Mouse (Mus musculus) neural tube, embryonic 10.5 days (tissue): ENCODE data around the gene Hps1.
A peak's percentile ranks its signal among the peaks of the same experiment; 100 is the strongest.

Experiments
- DNase-seq: peaks from one replicate; pipeline ENCODE4 v3.0.0-alpha.2; 2017; ENCODE audit warnings: low spot score; ENCODE audit errors: extremely low spot score

The Hps1 gene

DNA sequence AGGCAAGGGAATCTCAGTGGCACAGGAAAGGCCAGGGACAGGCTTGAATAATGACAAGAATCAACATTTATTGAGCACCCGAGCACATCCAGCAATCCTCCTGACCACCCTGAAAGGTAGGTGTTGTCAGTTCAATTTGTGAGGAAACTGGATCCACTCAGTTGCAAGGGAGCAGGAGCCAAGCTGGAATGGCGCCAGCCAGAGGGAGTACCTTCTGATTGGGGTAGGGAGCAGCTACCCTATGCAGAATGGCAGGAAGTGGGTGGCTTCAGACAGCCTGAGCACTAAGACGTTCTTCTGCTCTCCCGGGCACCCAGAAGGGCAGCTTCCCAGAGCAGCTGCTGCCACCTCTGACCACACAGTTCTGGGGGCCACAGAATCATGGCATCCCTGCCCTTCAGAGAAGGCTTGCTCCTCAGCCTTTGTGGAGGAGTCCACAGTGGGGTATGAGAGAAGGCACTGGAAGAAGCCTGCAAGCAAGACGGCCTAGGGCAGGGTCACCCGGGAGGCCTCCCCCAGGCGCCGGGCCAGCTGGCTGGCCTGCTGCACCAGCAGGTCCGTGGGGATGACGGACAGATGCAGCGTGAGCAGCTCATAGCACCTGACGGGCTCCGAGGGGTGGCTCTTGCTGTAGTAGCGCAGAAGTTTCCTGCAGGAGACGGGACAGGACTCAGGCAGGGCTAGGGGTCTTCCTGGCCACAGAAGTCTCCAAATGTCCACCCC is 24.5 kb downstream of the Hps1 start:
- DNase-seq: no peak

DNA sequence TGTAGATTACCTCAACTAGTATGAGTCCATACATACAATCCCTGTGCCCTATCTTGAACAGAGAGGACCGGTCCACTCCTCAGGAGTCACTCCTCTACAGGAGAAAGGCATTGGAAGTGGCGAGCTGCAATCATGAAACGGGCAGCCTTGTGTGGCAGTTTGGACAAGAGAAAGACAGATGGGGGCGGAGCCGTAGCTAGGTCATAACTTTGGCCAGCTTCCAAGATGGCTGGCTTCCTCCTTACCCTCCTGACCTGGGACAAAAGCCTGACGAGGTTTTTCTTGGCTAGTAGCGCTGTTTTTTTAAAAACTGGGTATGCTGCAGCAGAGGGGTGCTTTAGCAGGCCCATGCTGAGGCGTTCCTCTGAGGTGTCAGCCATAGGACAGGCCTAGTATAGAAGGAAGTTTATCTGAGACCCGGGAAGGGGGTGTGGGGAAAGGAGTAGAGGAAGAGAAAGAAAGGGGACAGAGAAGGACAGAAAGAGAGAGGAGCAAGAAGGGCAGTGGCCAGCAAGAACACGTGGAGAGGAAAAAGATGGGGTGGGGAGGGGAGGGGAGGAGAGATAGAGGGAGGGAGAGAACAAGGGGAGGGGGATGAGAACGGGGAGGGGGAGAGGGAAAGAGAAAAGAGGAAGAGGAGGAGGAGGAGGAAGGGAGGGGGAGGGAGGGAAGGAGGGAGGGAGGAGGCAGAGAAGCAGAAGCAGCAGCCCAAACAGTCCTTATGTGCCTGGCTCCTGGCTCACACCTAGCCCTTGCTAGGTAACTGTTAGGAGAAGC is 26.4 kb downstream of the Hps1 start:
- DNase-seq: peak; percentile 45

DNA sequence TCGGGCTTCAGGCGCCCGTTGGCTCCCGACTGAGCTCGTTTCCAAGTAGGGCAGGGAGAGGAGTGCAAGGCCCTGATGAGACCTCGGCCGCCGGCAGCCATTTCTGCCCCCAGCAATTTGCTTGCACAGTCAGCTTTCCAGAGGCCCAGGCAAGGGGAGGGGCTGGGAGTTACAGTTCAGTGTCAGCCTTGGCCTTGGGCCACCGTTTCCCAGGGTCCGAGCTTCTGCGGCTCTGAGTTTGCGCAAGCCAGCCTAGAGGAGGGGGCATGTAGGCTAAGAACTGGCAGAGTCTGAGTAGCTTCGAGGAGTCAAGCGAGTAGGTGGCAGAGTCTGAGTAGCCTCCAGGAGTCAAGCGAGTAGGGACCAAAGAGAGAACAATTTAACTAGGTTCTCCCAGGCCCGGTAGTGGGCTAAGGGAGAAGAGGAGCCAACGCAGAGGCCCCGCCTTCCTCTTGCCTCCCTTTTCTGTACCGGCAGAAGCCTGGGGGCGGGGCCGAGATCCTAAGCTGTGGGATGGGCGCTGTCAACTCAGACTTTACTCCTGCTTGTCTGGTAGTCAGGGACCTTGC is 27.3 kb downstream of the Hps1 start, which contains the start of gene Pyroxd2:
Gene Pyroxd2, minus strand, starts transcription at position 413 of the 569 bp plus-strand sequence.
- peak; percentile 80 for DNase-seq

DNA sequence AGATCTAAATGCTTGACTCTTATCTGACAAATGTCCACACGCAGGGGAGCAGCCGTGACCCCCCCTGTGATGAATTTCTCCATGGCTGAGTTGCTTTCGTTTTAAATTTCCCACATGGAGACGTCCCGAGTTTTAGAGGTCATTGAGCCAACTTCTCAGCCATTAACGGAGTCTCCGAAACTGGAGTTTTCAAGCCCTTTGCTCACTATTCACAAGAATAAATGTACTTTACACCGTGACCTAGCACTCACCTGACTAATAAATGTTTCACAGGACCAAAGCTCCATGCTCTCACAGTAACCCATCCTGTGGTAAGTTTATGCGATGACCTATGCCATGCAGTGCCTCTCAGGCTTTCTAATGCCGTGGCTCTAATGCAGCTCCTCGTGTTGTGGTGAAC is 29.6 kb downstream of the Hps1 start:
- no peak for DNase-seq

DNA sequence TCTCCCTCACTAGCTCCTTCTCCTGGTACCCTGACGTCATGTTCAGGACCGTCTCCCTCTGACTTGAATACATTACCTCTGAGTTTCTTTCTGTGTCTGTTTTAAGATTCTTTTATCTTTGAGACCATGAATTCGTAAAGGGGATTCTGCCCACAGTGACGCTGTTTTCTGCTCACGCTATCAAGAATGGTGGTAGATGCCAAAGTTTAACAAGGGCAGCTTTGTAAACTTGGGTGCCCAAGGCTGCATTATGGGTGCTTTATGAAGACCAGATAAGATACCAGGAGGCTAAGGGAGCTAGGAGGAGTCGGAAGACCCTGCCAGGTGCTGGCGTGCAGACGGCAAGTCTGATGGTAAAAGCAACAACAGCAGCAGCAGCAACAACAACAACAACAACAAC is 33.1 kb downstream of the Hps1 start:
- no peak for DNase-seq

DNA sequence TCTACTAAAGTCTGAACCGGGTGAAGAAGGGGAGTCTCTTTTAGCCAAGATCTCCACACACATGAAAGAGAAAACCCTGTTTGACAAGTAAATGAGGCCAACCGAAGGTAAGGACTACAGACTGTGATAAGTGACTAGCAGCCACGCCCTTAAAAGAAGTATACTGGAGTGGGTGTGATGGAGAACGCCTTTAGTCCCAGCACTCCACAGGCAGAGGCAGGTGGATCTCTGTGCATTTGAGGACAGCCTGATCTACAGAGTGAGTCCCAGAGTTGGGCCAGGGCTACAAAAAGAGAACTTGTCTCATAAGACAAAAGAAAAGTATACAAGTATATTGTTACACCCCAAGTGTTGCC is 33.9 kb downstream of the Hps1 start:
- DNase-seq: no peak

DNA sequence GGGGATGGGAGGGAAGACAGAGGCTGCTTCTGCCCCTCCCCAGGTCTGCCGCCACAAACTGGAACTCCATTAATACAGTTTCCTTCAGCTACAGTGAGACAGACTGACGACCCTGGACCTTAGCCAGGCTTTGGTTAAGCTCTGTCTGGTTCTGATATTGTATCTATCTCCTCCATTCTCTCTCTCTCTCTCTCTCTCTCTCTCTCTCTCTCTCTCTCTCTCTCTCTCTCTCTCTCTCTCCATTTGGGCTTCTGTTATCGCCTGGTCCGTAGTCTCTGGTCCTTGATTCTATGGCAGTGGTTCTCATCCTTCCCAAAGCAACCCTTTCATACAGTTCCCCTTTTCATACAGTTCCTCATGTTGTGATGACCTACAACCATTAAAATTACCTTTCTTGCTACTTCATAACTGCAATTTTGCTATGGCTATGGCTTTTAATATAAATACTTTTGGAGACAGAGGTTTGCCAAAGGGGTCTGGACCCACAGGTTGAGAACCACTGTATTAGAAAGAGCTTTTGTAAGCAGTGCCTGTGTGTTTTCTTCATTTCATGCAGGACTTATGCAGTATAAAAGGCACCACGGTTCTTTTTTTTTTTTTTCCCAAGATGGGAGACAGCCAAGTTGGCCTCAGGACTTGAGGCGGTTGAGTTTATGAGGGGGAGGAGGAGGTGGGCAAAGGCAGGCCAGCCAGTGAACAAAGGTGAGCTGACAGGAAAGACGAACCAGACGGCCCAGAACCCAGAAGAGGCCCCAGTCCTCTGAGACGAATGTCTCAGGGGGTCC is 34.5 kb downstream of the Hps1 start:
- DNase-seq: no peak

DNA sequence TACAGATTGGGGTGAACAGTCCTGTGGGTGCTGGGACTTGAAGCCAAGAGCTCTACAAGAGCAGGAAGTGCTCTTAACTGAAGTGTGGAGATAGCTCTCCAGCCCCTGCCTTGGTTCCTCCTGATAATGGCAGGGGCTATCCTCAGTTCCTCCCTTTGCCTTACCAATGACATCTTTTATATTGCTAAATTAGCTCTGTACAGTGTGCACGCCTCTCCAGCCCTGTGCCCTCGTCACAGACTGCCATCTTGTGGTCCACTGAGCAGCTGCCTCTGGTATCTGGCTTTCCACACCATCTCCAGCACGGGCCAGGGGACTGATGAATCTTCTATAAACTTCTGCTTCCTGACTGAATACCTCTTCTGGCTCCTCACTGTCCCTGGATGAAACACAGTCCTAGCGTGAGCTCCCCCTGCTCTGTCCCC is 35.6 kb downstream of the Hps1 start:
- DNase-seq: peak; percentile 56

DNA sequence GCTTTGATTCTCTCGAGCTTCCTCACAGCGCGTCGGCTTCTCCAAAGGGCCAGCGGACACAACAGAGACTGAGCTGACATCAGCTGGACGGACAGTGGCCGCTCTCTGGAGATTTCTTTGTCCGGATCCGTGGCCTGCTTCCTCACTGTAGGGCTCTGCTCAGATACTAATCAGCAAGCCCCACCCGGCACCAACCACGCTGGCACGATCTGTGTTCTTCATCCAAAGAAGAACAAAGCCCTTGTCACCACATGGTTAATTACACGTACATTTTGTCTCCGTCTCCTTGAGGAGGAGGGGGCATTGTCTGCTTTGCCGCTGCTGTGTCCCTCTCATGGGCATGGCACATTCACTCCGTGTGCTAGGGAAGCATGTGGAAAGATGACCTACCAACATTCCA is 36.5 kb downstream of the Hps1 start:
- DNase-seq: no peak

DNA sequence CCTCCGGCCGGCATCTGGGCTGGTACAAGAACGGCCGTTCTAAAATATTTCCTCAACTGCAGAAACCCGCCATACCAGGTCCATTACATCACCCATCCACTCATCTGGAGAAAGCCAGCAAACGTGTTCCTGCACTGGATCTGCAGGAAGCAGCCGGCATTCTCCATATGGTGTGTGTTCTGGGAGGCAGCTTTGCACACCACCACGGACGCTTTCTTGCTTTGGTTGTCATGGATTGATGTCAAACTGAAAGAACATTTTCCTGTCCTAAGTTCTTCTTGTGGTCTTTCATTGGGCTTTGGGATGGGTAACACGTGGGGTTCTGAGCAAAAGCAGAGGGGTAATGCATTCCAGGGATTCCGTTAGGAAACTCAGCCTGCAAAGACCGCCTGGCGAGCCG is 37.9 kb downstream of the Hps1 start:
- DNase-seq: no peak

DNA sequence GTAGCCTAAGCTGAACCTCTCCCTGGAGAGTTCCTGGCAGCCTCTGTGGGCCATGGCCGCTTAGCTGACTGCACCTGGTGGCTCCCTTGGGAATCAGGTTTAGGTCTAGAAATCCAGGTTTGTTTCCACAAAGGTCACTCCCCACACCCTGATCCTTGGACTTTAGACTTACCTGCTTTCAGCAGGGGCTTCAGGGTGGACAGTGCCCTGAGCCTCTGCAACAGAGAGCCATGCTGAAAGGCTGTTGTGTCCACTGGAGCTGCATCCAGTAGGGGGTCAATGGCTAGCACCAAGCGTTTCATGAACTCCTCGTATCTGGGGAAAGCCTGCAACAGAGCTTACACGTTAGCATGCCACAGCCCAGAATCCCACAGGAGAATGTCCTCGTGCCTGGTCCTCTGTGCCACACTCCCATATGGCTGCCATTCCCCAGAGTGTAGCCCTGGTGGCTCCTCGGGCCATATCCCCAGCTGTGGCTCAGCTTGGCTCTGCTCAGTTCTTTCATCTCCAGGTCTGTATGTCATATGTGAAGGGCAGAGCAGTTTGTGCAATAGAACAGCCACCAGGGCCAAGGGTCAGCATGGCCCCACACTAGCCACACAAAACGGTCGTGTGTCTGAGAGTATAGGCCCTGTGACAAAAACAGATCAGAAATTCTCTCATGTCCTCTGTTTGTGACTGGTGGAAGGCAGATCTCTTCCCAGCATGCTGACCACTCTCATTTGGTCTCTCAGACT is 39.4 kb downstream of the Hps1 start:
- DNase-seq: no peak

DNA sequence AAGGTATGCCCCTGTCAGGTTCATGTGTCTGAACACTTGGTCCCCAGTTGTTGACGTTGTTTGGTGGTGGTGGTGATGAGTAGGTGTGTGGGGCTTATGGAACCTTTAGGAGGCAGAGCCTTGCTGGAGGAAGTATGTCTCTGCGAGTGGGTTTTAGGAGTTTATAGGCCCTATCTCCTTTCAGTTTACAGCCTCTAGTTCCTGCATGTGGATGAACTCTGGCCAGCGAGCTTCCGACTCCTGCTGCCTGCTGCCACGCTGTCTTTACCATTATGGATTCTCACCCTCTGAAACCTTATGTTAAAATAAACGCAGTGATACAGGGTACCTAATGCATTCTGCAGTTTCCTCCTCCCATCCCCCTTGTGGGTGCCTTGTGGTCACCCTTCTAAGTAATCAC is 40.0 kb downstream of the Hps1 start:
- DNase-seq: no peak

DNA sequence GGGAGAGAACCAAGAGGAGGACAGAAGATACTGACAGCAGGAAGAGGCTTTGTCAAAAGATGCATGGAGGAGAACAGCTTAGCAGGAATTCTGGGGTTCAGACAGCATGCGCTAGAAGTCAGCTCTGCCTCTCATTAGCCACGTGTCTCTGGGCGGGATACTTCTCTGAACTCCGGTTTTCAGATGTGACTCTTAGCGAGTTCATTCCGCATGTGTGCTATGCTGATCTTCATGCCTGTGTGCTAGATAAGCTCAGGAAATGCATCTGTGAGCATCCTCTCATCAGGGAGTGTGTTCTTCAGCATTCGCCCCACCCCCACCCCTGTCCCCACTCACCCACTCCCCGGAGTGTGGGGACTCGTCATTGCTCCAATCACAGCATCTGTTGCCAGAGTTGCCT is 42.0 kb downstream of the Hps1 start:
- no peak for DNase-seq

DNA sequence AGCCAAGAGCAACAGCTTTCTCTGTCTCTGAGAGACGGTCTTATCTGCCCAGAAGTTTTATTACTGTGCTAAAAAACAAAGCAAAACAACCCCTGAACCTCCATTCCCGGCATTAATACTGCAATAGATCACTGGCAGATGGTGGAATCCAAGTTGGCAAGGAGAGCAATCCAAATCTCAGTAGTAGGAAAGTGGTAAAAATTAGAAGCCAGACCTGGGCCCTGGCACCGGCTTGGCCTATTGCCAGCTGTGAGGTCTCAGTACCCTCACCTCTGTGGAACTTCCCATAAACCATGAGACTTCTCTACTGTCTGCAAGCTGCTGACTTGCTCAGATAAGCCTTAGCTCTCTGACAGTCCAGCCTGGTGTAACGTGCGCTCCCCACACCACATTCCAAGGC is 44.8 kb downstream of the Hps1 start:
- no peak for DNase-seq

DNA sequence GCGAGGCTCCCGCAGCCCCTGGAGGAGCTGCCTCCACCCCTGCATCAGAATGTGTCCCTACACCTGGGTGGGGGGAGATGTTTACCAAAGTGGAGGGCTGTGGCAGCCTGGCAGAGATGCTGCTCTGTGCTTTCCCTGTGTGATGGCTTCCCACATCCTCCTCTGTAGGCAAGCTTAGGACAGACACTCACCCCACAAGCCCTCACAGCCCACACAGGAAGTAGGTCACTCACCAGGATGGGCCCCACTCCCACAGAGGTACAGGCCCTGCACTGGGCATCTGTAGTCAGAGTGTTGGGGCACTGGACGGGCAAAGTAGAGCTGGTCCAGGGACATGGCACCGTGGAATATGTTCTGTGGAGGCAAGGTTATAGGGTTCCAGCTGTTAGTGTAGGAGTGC is 52.4 kb downstream of the Hps1 start:
- no peak for DNase-seq

DNA sequence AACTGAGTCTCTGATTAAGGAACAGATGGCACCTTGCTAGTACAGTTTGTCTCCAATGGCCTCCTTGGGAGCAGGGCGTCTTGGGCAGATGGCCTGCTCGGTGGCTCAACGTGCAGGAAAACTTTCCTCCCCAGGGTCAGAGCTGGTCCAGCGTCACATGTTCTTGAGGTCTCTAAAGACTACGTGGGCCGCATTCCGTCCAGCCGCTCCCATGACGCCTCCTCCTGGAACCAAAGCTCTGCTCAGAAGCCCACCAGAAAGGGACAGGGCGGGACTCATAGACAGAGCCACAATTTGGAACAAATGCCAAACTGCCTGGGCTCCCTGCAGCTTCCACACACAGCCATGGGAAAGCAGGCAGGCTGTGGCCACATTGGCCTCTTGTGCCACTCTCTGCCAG is 53.0 kb downstream of the Hps1 start:
- DNase-seq: no peak

DNA sequence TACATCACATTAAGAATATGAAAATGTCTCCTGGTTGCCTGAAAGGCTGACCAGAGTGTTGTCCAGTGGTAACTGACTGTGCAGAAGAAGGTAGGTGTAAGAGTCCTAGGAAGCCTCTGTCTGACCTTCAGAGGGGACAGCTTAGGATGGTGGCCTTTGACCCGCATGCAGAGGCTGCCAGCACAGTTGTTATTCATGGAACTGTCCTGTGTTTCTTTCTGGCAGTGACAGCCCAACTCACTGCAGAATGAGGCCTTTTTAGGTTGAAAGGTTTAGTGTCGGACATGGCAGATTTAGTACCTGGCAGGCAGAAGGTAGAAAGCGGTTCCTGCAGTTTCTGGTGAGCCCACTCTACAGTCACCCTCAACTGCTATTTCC is 53.8 kb downstream of the Hps1 start:
- DNase-seq: no peak

DNA sequence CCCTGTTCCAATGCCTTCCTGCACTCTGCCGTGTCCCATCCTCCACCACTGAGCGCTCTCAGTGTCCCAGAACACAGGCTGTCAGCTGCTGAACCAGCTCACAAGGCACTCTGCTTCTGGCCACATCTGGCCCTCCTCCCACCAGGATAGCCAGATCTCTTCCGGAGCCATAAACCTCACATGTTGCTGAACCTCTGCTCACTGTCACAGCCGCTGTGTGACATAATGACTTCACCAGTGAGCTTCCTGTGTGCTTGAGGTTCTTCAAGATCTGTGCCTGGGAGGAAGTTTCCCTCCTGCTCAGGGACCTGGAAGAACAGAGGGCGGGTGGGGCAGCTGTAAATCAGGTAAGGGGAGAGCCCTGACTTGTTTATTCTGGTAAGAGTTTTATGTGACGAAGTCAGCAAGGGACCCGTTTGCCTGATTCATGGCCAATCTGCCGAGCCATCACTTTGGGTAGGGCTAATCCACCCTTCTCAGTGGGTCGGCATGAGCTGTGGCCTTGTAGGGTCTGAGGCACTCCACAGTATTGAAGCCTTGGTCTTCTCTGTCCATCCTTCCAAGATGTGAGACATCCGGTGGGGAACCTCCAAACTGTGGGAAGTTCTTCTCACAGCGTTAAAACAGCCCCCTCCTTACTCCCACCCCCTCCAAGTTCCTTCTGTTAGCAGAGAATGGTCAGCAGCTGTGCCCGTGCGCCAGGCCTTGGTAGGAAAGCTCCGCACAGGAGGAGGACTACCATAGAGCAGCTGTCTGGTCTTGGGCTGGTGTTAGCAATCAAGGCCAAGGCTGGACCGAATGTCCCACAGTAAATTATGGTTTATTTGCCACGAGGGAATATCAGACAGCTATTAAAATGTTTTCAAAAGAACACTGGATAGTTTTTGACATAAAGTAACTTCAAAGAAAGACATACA is 54.5 kb downstream of the Hps1 start:
- peak; percentile 45 for DNase-seq

DNA sequence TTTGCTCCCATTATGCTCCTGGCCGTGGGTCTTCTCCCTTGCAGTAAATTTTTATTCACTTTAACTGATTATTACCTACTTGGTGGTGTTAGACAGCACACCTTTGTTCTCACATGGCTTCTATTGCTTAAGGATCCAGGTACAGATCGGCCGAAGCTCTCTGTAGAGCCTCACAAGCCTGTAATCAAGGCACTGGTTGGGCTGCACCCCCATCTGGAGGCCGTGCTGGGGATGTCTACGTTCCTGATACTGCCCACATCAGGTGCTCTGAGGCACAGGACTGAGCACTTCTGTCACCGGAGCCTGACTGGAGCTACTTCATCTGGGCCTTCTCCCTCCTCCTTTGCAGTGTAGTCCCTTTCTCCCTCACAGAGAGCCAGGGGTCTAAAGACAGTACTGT is 56.5 kb downstream of the Hps1 start:
- no peak for DNase-seq

DNA sequence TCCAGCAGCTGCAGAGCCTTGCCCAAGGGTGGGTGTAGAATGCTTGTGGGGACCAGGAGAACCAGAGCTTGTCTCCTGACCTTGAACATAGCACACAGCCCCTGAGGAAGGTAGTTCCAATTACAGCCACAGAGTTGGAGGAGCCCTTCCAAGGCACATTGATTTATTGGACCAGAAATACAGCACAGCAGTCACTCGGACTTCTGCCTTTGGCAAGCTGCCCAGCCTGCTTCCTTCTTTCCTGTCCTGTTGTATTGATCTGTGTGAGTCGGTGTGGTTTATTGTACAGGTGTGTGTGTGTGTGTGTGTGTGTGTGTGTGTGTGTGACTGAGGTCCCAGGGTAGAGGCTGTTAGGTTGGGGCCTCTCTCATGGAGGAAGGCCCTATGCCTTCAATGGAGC is 57.3 kb downstream of the Hps1 start:
- DNase-seq: no peak
